Mouse (Mus musculus) G1E (cell line): Measurements from ENCODE around the gene Ntn5. TPM values are rescaled to one million over a fixed set of nuclear protein-coding genes. Genes with fewer than 3 reads are reported as not detected.

Source experiments
- ATAC-seq: 2 replicates; pipeline ENCODE4 v1.8.0; 2016; ENCODE audit warnings: mild to moderate bottlenecking; ENCODE audit not compliant: insufficient number of reproducible peaks, poor library complexity, low FRiP score, severe bottlenecking; ENCODE audit errors: extremely low read depth
- DNase-seq: peaks from one replicate; pipeline ENCODE4 v3.0.0; 2012; ENCODE audit warnings: low spot score
- H3K27me3 ChIP-seq: 2 replicates; pipeline ENCODE4 v1.6.1; 2012; ENCODE audit warnings: mild to moderate bottlenecking, low read length, inconsistent platforms; ENCODE audit not compliant: insufficient read depth
- H3K36me3 ChIP-seq: replicated peaks from 2 replicates; pipeline ENCODE3; 2012; ENCODE audit warnings: mild to moderate bottlenecking, inconsistent platforms
- H3K4me1 ChIP-seq: 2 replicates; pipeline ENCODE4 v1.6.1; 2012; ENCODE audit warnings: low read depth, low read length, inconsistent platforms, mixed read lengths; ENCODE audit not compliant: insufficient read depth
- H3K4me3 ChIP-seq: 2 replicates; pipeline ENCODE4 v1.5.1; 2012; ENCODE audit warnings: low read depth, mild to moderate bottlenecking, inconsistent platforms, low read length, moderate library complexity, mixed read lengths
- H3K9me3 ChIP-seq: replicated peaks from 2 replicates; pipeline ENCODE4 v1.6.1; 2012; ENCODE audit warnings: inconsistent platforms
- CTCF ChIP-seq: IDR thresholded peaks from 2 replicates; pipeline ENCODE4 v1.5.1; 2012; ENCODE audit warnings: low read depth, low read length, inconsistent platforms, mixed read lengths
- GATA1 ChIP-seq: IDR thresholded peaks from 2 replicates; pipeline ENCODE4 v1.6.1; 2012; ENCODE audit warnings: borderline replicate concordance, low read length, inconsistent platforms, mixed read lengths
- GATA2 ChIP-seq: IDR thresholded peaks from 2 replicates; pipeline ENCODE4 v1.6.1; 2012; ENCODE audit warnings: low read depth, low read length, inconsistent platforms, borderline replicate concordance
- POLR2AphosphoS5 ChIP-seq: IDR thresholded peaks from 2 replicates; pipeline ENCODE4 v1.6.1; 2012; ENCODE audit warnings: low read depth, low read length, inconsistent platforms; ENCODE audit not compliant: insufficient replicate concordance
- TAL1 ChIP-seq: conservative IDR thresholded peaks from 2 replicates; pipeline ENCODE4 v1.6.1; 2012; ENCODE audit warnings: low read depth, low read length, inconsistent platforms, mixed read lengths
- polyA plus RNA-seq: library from polyadenylated mRNA; stranded (reverse); fragments of >175 nt; gene quantifications from 2 replicates; pipeline ENCODE4 v1.2.3, GENCODE M21; 2012
- total RNA-seq, 2 experiments: library from RNA; stranded (forward) in 1 of 2; stranded (reverse) in 1 of 2; fragments of 200-1000 nt in 1 of 2; fragments of >200 nt in 1 of 2; fragmentation: Nextera tagmentation in 1 of 2; gene quantifications; 2 replicates each; pipeline ENCODE4 v1.2.3; 2014 to 2017

The Ntn5 gene
- total and polyA plus RNA-seq, 3 experiments: 0.21 TPM; not detected in 2

GRCm38 (mm10) chr7:45686841-45687240, 3.0 kb downstream of the Ntn5 start:
- Histone ChIP-seq H3K4me3 (no peak overlapping the region), H3K4me1 (peaks cover 25% of the 10 kb centered on the region), H3K36me3 (no peaks in the 10 kb centered on the region), H3K9me3 (no peaks in the 10 kb centered on the region), H3K27me3 (peaks cover 73% of the 10 kb centered on the region)
- ATAC-seq (no peak), DNase-seq (no peak)
- no peak for TF ChIP-seq CTCF
- no peak for TF ChIP-seq GATA2
- no peak for TF ChIP-seq POLR2AphosphoS5

- 0 out of 2 replicates have a peak, but pooled peaks cover 4% of the 10 kb centered on the region for H3K9me3 ChIP-seq
- H3K36me3 ChIP-seq: no peaks in the 10 kb centered on the region
- peaks cover 78% of the 10 kb centered on the region for H3K27me3 ChIP-seq
- DNase-seq (no peak), ATAC-seq (no peak)
- TF ChIP-seq CTCF: no peak
- no peak for TF ChIP-seq GATA1
- no peak for TF ChIP-seq TAL1
- TF ChIP-seq POLR2AphosphoS5: no peak
- no peak for TF ChIP-seq GATA2
- H3K4me3 ChIP-seq: no peak overlapping the region
- H3K4me1 ChIP-seq: peaks cover 8% of the 10 kb centered on the region
Observed at GRCm38 (mm10) chr7:45689099-45689498, 5.3 kb downstream of the Ntn5 start.

DNA sequence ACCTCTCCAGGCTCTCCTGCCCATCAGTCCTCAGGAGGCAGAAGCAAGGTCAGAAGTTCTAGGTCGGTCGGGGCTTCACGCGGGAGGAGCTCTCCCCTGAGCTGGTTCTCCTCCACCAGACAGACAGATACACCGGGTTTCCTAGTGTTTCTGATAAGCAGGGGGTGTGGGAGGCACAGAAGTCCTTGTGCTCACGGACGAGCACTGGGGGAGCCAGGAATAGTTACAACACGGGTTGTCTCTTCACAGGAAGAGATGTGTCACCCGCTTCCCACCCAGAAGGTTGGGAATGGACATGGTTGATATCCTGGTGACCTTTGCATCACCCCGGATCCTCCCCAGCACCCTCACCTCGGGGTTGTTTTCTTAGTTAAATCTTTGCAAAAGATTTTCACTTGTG, 6.0 kb downstream of the Ntn5 start:
- ATAC-seq (no peak), DNase-seq (no peak)
- H3K4me3 ChIP-seq: no peak overlapping the region
- H3K9me3 ChIP-seq: 0 out of 2 replicates have a peak, but pooled peaks cover 4% of the 10 kb centered on the region
- TF ChIP-seq GATA2 (no peak), CTCF (no peak)
- H3K27me3 ChIP-seq: peaks cover 71% of the 10 kb centered on the region
- H3K36me3 ChIP-seq: no peaks in the 10 kb centered on the region
- peaks cover 8% of the 10 kb centered on the region for H3K4me1 ChIP-seq

DNA sequence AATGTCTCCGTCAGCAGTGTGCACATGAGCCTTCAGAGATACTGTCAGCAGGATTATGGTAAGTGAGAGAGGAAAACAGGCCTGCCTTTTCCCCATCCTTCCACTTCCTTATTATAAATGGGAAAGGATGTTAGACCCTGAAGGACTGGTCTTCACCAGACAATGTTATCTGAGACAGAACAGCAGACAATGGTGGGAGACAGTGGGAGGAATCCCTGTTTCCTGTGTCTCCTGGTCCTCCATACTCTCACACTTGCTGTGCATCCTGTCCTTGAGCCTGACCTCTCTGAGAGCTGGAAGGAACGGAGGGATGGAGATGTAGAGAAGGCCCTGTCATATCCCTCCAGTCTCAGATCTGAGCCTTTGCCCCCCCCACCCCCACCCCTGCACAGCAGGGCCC, 8.5 kb downstream of the Ntn5 start:
- no peak for DNase-seq
- peaks cover 8% of the 10 kb centered on the region for H3K4me1 ChIP-seq
- H3K36me3 ChIP-seq: no peaks in the 10 kb centered on the region
- TF ChIP-seq POLR2AphosphoS5 (no peak), CTCF (no peak)
- no peak for ATAC-seq
- 0 out of 2 replicates have a peak, but pooled peaks cover 4% of the 10 kb centered on the region for H3K9me3 ChIP-seq
- no peak overlapping the region for H3K4me3 ChIP-seq
- peaks cover 47% of the 10 kb centered on the region for H3K27me3 ChIP-seq

- H3K4me1 ChIP-seq: peaks cover 12% of the 10 kb centered on the region
- H3K27me3 ChIP-seq: peaks cover 49% of the 10 kb centered on the region
- 0 out of 2 replicates have a peak, but pooled peaks cover 4% of the 10 kb centered on the region for H3K9me3 ChIP-seq
- no peaks in the 10 kb centered on the region for H3K36me3 ChIP-seq
- no peak for DNase-seq
- no peak within 1 kb of the TSS for H3K4me3 ChIP-seq
- no peak for ATAC-seq
- TF ChIP-seq CTCF (no peak), POLR2AphosphoS5 (no peak), GATA1 (no peak), GATA2 (no peak)
Observed at GRCm38 (mm10) chr7:45693921-45694591, 10.2 kb downstream of the Ntn5 start, which contains the start of gene Sec1. Gene Sec1, minus strand, starts transcription at chr7:45694402.

GRCm38 (mm10) chr7:45695098-45695497, 11.3 kb downstream of the Ntn5 start:
- DNase-seq (no peak), ATAC-seq (no peak)
- peaks cover 49% of the 10 kb centered on the region for H3K27me3 ChIP-seq
- H3K36me3 ChIP-seq: no peaks in the 10 kb centered on the region
- H3K9me3 ChIP-seq: 0 out of 2 replicates have a peak, but pooled peaks cover 4% of the 10 kb centered on the region
- no peak overlapping the region for H3K4me3 ChIP-seq
- TF ChIP-seq GATA1: no peak
- TF ChIP-seq POLR2AphosphoS5: no peak
- no peak for TF ChIP-seq CTCF
- TF ChIP-seq GATA2: no peak
- TF ChIP-seq TAL1: no peak
- H3K4me1 ChIP-seq: peaks cover 21% of the 10 kb centered on the region

DNA sequence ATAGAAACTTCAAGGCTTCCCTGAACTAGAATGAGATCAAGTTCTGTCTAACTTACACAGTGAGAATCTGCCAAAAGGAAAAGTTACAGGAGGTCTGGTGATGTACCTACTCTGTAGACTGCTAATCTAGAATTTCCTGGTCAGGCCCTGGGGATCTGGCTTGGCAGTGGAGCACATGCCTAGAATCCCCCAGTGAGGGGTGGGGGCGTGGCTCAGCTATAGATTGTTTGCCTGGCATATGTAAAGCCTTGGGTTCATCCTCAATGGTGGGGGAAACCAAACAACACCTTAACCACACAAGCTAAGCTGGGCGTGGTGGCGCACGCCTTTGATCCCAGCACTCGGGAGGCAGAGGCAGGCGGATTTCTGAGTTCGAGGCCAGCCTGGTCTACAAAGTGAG, 14.1 kb downstream of the Ntn5 start:
- ATAC-seq: no peak
- Histone ChIP-seq H3K36me3 (no peaks in the 10 kb centered on the region), H3K4me3 (no peak overlapping the region)

More for the DNA sequence above, 14.1 kb downstream of the Ntn5 start:
- H3K9me3 ChIP-seq: 0 out of 2 replicates have a peak, but pooled peaks cover 4% of the 10 kb centered on the region
- TF ChIP-seq CTCF (no peak), GATA2 (no peak), POLR2AphosphoS5 (no peak), GATA1 (no peak)
- no peak for DNase-seq
- peaks cover 52% of the 10 kb centered on the region for H3K27me3 ChIP-seq
- H3K4me1 ChIP-seq: peaks cover 45% of the 10 kb centered on the region
